Mouse (Mus musculus) embryonic facial prominence, embryonic 14.5 days (tissue): ENCODE measurements around the gene Ncor2. TPM values are rescaled to one million over a fixed set of nuclear protein-coding genes. Genes with fewer than 3 reads are reported as not detected.

ENCODE experiments used
- ATAC-seq: fragments of 200-750 bp; cut with Nextera tagmentation; 2 replicates; pipeline ENCODE4 v1.8.0; 2017; ENCODE audit warnings: low read depth, moderate number of reproducible peaks, moderate TSS enrichment
- DNase-seq: peaks from one replicate; pipeline ENCODE4 v3.0.0-alpha.2; 2015; ENCODE audit warnings: low spot score
- H3K27ac ChIP-seq: fragments of 300-500 bp; sonication (generic); replicated peaks from 2 replicates; pipeline ENCODE4 v1.5.1; 2014; ENCODE audit warnings: low read depth, mild to moderate bottlenecking, low read length, moderate library complexity
- H3K27me3 ChIP-seq: fragments of 300-500 bp; sonication (generic); replicated peaks from 2 replicates; pipeline ENCODE4 v1.6.1; 2014; ENCODE audit warnings: low read length; ENCODE audit not compliant: control insufficient read depth, insufficient read depth
- H3K36me3 ChIP-seq: fragments of 300-500 bp; sonication (generic); 2 replicates; pipeline ENCODE4 v1.6.1; 2014; ENCODE audit warnings: low read length, mixed read lengths; ENCODE audit not compliant: control insufficient read depth, insufficient read depth
- H3K4me1 ChIP-seq: fragments of 300-500 bp; sonication (generic); 2 replicates; pipeline ENCODE4 v1.6.1; 2014; ENCODE audit warnings: antibody characterized with exemption, low read length; ENCODE audit not compliant: control insufficient read depth, insufficient read depth
- H3K4me2 ChIP-seq: fragments of 300-500 bp; sonication (generic); 2 replicates; pipeline ENCODE4 v1.6.1; 2014; ENCODE audit warnings: low read depth, mild to moderate bottlenecking, low read length, moderate library complexity, mixed read lengths
- H3K4me3 ChIP-seq: fragments of 300-500 bp; sonication (generic); 2 replicates; pipeline ENCODE4 v1.5.1; 2014; ENCODE audit warnings: low read depth, mild to moderate bottlenecking, low read length
- H3K9ac ChIP-seq: fragments of 300-500 bp; sonication (generic); 2 replicates; pipeline ENCODE4 v1.6.1; 2014; ENCODE audit warnings: low read depth, mild to moderate bottlenecking, low read length, moderate library complexity, mixed read lengths
- H3K9me3 ChIP-seq: fragments of 300-500 bp; sonication (generic); 2 replicates; pipeline ENCODE4 v1.6.1; 2016; ENCODE audit warnings: low read length; ENCODE audit not compliant: control insufficient read depth
- WGBS: fragments of 180-500 bp; shearing (Covaris S2); extraction: QIAGEN DNeasy Blood & Tissue Kit; methylation state at CpG from one replicate; pipeline ENCODE4 v1.1.7; 2014; 5-methylcytosine and 5-hydroxymethylcytosine counted together
- polyA plus RNA-seq: library from polyadenylated mRNA; unstranded; fragments of >200 nt; fragmentation: Nextera tagmentation; extraction: Ambion mirVana; gene quantifications from 2 replicates; pipeline ENCODE4 v1.2.1, GENCODE M21; 2014

The Ncor2 gene
- polyA plus RNA-seq, 1 experiment from 2014 or later, result 37.3 TPM

- Histone ChIP-seq H3K36me3 (no peaks in the 10 kb centered on the region), H3K27me3 (no peaks in the 10 kb centered on the region), H3K4me2 (peak overlapping the region; percentile 76), H3K27ac (peak overlapping the region; percentile 95; the same call in 1 of the 2 replicates), H3K4me1 (peaks cover 45% of the 10 kb centered on the region), H3K4me3 (peak overlapping the region; percentile 87), H3K9me3 (no peaks in the 10 kb centered on the region), H3K9ac (peak overlapping the region; percentile 92)
- DNase-seq (no peak), ATAC-seq (no peak)
- 13% methylated on average over 12 of the region's 12 CpGs for WGBS
Measured at GRCm38 (mm10) chr5:125176864-125177263, 2.2 kb downstream of the Ncor2 start.

- Histone ChIP-seq H3K4me2 (peak overlapping the region; percentile 76), H3K36me3 (no peaks in the 10 kb centered on the region), H3K4me1 (peaks cover 50% of the 10 kb centered on the region), H3K27me3 (no peaks in the 10 kb centered on the region), H3K27ac (no peak overlapping the region), H3K4me3 (peak overlapping the region; percentile 87; the same call in 1 of the 2 replicates), H3K9ac (peak overlapping the region; percentile 92; the same call in 1 of the 2 replicates), H3K9me3 (no peaks in the 10 kb centered on the region)
- DNase-seq (no peak), ATAC-seq (no peak)
- WGBS, result 27% methylated on average over 5 of the region's 5 CpGs
Measured at GRCm38 (mm10) chr5:125176370-125176766, 2.7 kb downstream of the Ncor2 start.

GRCm38 (mm10) chr5:125175673-125176369, 3.2 kb downstream of the Ncor2 start:
- Histone ChIP-seq H3K4me2 (no peak overlapping the region), H3K27me3 (no peaks in the 10 kb centered on the region), H3K4me1 (peaks cover 55% of the 10 kb centered on the region), H3K36me3 (no peaks in the 10 kb centered on the region), H3K27ac (no peak overlapping the region), H3K9ac (no peak overlapping the region), H3K4me3 (no peak overlapping the region), H3K9me3 (no peaks in the 10 kb centered on the region)
- ATAC-seq, result no peak
- 71% methylated on average over 9 of the region's 9 CpGs for WGBS
- no peak for DNase-seq

- no peaks in the 10 kb centered on the region for H3K9me3 ChIP-seq
- ATAC-seq, result no peak
- H3K4me1 ChIP-seq, result peaks cover 57% of the 10 kb centered on the region
- no peaks in the 10 kb centered on the region for H3K27me3 ChIP-seq
- 62% methylated on average over 13 of the region's 13 CpGs for WGBS
- H3K4me3 ChIP-seq, result no peak overlapping the region
- no peaks in the 10 kb centered on the region for H3K36me3 ChIP-seq
- peak; percentile 33 for DNase-seq
- 0 out of 2 replicates have a peak overlapping the region, but pooled peaks have one; percentile 17 for H3K27ac ChIP-seq
- 0 out of 2 replicates have a peak overlapping the region, but pooled peaks have one; percentile 5 for H3K4me2 ChIP-seq
- H3K9ac ChIP-seq, result no peak overlapping the region; the same call in 1 of the 2 replicates
Measured at GRCm38 (mm10) chr5:125174726-125175672, 4.0 kb downstream of the Ncor2 start.

GRCm38 (mm10) chr5:125173868-125174267, 5.2 kb downstream of the Ncor2 start:
- no peak for ATAC-seq
- 75% methylated on average over 1 of the region's 1 CpGs for WGBS
- no peak overlapping the region for H3K4me2 ChIP-seq

GRCm38 (mm10) chr5:125172831-125173615, 6.0 kb downstream of the Ncor2 start:
- DNase-seq (no peak), ATAC-seq (peak; percentile 34; the same call in 1 of the 2 replicates)
- Histone ChIP-seq H3K9ac (no peak overlapping the region), H3K4me3 (no peak overlapping the region), H3K27ac (peak overlapping the region; percentile 59; the same call in 1 of the 2 replicates), H3K4me1 (peaks cover 51% of the 10 kb centered on the region), H3K4me2 (peak overlapping the region; percentile 3; the same call in 1 of the 2 replicates), H3K9me3 (no peaks in the 10 kb centered on the region), H3K36me3 (no peaks in the 10 kb centered on the region), H3K27me3 (no peaks in the 10 kb centered on the region)
- WGBS, result 53% methylated on average over 12 of the region's 12 CpGs

More at GRCm38 (mm10) chr5:125173868-125174267, 5.2 kb downstream of the Ncor2 start:
- Histone ChIP-seq H3K27me3 (no peaks in the 10 kb centered on the region), H3K36me3 (no peaks in the 10 kb centered on the region), H3K4me1 (peaks cover 51% of the 10 kb centered on the region), H3K4me3 (no peak overlapping the region), H3K9me3 (no peaks in the 10 kb centered on the region), H3K9ac (no peak overlapping the region), H3K27ac (no peak overlapping the region)
- no peak for DNase-seq

- no peak overlapping the region for H3K27ac ChIP-seq
- 48% methylated on average over 6 of the region's 6 CpGs for WGBS
- DNase-seq (no peak), ATAC-seq (no peak)
- no peak overlapping the region for H3K9ac ChIP-seq
- no peak overlapping the region for H3K4me2 ChIP-seq
- peaks cover 41% of the 10 kb centered on the region for H3K4me1 ChIP-seq
- H3K36me3 ChIP-seq, result no peaks in the 10 kb centered on the region
- no peak overlapping the region for H3K4me3 ChIP-seq
- no peaks in the 10 kb centered on the region for H3K27me3 ChIP-seq
- H3K9me3 ChIP-seq, result no peaks in the 10 kb centered on the region
Measured at GRCm38 (mm10) chr5:125171259-125171658, 7.8 kb downstream of the Ncor2 start.
